Mouse (Mus musculus) testis, adult 2 months (tissue): ENCODE measurements around the gene Gm20458.

ENCODE experiments used
- CTCF ChIP-seq: fragments of 200-500 bp; IDR thresholded peaks from 2 replicates; pipeline ENCODE4 v1.5.1; 2012; ENCODE audit warnings: low read depth, mild to moderate bottlenecking, inconsistent platforms, low read length, moderate library complexity; ENCODE audit not compliant: control insufficient read depth, insufficient read depth, insufficient replicate concordance
- POLR2A ChIP-seq: fragments of 200-500 bp; IDR thresholded peaks from 2 replicates; pipeline ENCODE4 v1.6.1; 2012; ENCODE audit warnings: low read depth, mild to moderate bottlenecking, inconsistent platforms, low read length, moderate library complexity; ENCODE audit not compliant: control insufficient read depth

DNA sequence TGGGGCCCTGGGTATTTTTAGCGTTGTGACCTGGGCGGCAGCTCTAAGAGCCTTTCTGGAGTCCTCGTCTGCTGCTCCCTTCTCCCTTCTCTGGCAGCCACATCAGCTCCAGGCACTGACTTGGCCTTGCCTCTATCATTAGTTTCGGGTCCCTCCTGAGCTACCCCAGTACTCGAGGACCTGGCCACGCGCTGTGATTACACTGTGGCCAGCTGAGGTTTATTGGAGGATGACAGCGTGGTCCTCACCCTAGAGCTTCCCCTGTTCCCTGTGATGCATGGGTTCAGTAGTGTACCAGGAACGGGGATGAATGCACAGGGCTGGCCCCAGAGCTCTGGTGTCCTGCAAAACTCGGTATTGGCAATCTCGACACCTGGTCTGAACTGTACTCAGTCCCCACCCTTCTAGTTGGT, 26.4 kb downstream of the Gm20458 start:
- TF ChIP-seq CTCF, result no peak
- TF ChIP-seq POLR2A, result no peak
